Mouse (Mus musculus) urinary bladder, postnatal 25 days (tissue): ENCODE data around the gene Clpb.
A peak's percentile ranks its signal among the peaks of the same experiment; 100 is the strongest.

Experiments
- DNase-seq: peaks from one replicate; pipeline ENCODE4 v3.0.0; 2022; ENCODE audit warnings: low spot score

Clpb gene

DNA sequence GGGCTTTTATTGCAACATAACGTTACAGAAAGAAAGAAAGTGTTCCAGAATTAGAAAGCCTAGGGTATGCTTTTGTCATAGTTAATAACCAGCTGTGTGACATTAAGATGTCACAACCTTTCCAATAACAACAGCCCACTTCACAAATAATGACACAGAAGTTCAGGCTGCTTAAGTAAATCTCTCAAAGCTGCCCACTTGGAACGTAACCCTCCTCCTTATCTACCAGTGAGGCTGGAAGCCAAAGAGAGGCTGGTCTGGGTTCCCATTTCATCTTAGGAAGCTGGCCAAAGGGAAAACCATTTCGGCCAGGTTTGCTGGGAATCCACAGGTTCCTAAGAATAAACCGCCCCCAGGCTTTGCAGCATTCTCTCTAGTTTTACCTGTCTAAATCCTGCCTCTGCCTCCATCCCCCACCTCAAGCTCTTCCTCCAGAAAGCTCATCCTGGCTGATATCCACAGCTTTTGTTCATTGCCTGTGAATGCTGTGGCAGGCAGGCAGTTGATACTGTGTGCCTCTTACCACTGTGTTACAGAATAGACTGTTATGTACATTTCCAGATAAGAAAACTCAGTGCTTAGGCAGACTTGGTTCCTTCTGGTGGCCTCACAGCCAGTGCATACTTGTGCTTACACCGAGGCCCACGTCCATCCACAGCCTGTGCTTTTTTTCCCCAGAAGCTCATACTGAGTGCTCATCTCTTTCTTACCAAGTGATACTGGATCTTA is 12.8 kb downstream of the Clpb start:
- DNase-seq, result no peak

DNA sequence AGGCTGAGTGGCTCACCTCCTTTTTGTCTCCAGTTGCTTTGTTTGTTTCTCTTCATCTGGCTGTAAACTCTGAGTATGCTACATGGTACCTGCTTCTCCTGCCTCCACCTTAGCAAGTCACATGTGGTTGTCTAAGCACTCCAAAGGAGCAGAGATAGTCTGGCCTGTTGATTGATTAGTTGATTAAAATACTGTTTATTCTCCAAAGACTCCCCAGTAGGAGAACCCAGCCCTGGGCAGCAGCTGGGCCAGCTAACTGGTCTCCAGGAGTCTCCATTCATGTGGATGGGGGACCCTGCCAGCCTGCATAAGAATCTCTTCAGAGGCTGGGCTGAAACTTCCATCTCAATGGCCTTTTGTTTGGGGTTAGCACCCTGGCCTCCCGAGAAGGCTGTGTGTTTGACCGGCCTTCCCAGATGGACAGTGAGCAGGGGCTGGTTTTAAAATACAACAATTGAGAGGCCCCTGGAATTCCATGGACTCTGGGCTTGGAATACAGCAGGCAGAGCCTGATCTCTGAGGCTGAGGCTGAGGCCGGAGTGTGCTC is 13.4 kb downstream of the Clpb start:
- no peak for DNase-seq

DNA sequence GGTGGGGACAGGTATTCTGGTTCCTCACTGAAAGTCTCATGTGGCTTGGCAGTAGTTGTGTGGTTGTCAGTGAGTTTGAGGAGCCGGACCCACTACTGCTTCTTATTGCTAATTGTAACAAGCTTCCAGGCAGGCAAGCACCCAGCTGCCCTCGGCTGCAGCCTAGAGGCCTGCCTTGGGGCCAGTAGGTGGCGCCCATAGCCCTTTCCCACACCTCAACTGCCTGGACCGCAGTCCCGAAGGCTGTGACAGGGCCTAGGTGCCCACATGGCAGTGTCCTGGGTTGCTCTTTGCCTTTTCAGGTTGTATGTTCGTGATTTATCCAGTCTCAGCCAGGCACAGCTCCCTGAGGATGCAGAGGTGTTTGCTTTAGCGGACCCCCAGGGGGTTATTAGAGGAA is 16.2 kb downstream of the Clpb start:
- peak; percentile 69 for DNase-seq

DNA sequence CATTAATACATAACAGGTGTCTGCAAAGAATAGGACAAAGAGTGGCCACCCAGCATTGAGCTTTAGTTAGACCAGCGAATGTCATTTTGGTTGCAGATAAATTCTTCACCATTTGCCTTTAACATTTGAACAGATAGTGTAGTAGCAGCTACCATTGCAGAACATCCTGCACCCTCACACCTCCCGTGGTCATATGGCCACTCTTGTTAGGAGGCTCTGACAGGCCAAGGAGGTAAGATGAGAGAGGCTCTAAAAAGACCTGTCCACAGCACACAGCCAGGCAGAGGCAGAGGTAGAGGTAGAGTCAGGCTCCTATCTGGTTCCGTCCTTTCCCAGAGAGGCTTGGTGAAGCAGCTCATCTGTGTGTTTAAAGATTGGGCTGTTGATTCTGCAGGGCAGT is 17.5 kb downstream of the Clpb start:
- no peak for DNase-seq

DNA sequence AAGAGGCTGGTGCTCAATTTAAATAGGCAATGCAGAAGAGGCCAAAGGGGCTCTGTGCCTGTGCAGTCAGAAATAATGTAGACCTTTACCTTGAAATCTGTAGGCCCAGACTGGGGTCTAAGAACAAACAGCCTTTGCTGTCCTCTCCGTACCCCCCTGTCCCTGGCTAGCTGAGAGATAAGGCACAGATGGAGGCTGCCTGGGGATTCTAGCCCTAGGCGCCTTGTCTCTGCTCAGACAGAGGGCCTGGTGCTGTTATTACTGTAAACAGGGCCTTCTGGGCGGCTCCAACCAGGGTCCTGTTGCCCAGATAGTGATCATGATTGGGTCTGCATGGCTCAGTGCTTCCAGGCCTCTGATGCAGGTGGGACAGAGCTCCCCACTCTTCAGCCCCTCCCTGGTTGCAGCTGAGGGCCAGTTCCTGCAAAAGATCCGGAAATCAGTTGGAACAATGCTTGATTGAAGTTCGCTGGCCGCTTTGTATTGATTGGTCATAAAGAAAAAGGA is 18.2 kb downstream of the Clpb start:
- no peak for DNase-seq

DNA sequence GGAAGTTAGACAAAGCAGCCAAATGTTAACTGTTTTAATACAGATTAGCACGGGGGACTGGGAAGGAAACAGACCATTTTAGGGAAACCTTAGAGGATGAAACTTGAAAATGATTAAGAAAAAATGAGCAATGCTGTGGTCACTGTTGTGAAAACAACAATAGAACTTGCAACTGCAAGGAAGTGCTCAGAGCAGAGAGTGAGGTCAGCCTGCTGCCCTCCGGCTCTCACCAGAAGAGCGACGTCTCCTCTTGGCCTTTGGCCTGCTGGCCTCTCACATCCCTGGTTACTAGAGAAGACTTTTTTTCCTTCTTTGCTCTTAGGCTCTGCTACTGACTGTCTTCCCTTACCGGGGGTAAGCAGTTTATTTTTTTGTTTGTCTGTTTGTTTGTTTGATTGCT is 19.5 kb downstream of the Clpb start:
- no peak for DNase-seq

DNA sequence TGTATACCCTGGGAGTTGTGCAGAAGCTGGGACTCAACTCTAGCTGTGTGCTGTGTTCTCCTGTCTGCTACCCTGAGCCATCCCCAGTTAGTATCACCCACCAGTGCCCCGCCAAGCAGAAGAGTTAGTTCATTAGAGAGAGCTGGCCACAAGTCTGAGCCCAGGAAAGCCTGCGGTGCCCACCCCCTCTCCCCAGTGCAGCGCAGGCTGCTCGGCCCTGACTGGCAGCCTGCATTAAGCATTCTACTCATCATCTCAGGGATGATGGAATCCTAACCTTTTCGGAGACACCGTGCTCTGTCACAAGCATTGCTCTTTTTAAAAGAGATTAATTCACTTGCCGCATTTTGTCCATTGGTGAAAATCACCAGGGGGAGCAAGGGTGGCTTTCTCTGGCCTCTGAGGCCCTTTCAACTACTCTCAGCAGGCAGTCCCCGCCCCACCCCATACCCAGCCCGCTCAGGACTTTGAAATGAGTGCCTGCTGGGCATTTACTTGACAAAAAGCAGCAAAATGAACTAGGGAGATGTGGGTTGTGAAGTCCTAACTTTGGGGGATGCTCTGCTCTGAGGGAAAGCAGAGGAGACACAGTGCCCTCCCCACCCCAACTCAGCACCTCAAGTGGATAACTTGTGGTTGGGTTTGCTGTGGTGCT is 20.7 kb downstream of the Clpb start:
- no peak for DNase-seq

DNA sequence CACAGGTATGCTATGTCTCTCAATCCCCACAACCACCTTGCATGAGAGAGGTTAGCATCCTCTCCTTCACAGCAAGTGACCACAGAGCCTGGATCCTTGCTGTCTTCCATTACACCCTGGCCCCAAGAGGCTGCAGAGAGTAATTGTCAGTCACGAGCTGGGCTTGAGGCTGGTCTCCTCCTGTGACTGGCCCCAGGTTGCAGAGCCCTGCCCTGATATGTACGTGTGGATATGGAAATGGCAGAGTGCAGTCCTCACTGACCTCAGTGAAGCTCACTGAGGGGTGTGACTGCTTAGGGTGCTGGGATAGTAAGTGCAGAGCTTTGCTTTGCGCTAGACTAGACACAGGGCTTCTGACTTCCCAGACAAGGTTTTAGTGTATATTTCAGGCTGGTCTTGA is 21.2 kb downstream of the Clpb start:
- DNase-seq, result no peak

DNA sequence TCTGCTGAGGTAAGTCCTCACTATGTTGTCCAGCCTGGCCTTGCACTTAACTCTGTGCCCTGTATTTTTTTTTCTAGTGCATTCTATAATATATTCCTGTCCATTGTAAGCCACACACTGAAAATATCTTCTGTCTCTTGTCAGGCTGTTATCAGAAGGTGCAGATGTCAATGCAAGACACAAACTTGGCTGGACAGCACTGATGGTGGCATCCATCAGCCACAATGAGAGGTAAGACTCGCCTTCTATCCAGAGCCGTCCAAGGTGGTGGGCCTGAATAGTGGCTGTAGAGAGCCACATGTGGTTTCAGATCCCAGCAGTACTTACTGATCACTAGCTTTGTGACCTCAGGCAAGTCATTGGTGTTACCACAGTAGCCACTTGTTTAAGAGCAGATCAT is 23.7 kb downstream of the Clpb start:
- no peak for DNase-seq

DNA sequence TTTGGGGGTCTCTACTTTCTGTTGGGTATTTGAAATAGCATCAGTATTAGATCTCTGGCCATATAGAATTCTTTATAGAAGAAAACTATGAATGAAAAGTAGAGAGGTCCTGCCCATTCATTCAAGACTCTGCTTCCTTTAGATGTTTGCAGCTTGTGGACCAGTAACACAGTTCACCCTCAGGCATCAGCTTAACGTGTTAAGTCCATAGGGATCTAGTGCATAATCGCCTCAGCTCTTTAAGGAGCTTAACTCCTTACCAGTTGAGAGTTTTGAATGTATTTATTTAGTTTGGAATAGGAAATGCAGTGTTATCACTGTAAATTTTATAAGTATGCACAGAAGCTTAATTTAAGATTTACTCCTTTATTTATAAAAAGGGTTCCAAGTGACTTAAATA is 27.0 kb downstream of the Clpb start:
- DNase-seq, result no peak

DNA sequence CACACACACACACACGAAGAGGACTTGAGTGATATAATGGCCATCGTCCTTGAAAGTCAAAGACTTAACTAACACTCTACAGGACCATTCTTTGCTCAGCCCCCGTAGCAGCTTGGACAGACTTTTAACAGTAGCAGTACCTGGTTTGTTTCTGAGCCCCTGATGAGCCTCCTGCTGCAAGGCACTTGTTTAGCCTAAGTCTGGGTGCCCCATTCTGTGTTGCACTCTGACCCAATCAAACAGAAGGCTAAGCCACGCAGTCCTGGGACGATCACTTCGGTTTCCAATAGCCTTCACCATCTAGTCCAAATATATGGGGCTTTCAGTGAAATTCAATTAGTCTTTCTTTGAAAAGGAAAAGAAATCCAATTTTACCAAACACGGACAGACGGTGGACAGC is 28.4 kb downstream of the Clpb start:
- no peak for DNase-seq

DNA sequence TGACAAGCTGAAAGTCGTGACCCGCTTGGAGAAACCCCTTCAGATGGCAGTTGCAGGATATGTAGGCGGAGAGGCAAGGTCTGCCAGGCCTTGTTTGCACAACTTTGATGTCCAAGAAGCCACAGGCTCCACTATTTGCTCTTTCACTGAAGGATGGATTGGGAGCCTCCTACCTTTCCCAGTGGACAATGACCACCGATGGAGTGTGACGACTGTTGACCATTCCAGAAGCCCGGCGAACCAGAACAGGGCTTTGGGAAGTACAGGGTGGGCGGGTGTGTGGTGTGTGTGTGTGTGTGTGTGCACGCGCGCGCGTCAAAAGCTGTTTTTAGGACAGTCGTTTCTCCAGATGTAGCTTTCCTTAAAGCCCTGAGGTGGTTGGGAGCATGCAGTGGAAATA is 29.0 kb downstream of the Clpb start:
- DNase-seq, result no peak

DNA sequence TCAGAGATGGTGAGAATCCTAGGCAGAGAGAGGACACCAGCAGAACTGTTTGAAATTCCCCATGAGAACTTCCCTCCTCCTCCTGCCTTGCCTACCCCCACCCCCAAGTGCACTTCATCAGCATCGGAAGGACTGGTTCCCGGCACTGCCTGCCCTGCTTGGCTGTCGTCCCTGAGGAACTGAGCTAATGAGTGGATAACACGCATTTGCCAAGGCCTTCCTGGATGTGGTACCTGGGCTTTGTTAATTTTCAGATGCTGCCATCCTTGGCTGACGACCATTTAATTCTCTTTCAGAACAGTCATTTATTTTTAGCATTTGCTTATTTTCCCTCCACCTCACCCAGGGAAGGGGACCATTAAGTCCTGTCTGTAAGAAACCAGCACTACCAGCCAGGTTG is 32.0 kb downstream of the Clpb start:
- no peak for DNase-seq

DNA sequence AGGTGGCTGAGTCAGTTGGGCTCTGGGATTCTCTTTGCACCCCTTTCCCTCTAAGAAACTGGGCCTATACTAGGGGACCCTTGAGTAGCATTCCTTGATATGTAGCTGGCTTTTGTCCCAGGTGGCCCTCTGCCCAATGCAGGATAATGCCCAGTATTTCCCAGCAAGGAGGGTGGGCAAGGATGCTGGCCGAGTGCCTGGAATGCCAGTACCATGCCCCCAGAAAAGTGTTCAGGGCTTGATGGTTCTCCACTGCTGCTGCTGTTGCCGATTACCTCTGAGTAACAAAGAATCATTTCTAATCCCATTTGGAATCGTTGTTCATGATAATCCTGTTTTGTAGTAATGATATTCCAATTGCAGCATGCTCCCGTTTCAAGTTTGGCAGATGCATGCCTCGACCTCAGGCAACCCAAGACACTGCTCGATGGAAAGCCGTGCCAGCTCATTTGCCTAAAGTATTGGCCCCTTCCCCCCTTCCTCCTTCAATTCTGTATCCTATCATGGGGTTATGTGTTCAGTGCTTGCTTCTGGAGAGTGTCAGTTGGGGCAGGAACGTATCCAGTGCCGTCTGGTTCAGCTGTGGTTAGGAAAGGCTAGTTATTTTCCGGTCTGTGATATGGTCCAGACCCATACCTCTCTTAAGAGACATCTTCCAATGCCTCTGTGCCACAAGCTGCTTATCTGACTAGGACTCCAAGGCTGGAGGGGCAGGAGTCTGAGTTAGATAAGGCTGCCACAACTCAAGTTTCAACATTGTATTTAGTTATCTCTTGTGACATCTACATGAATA is 33.7 kb downstream of the Clpb start:
- DNase-seq, result no peak

DNA sequence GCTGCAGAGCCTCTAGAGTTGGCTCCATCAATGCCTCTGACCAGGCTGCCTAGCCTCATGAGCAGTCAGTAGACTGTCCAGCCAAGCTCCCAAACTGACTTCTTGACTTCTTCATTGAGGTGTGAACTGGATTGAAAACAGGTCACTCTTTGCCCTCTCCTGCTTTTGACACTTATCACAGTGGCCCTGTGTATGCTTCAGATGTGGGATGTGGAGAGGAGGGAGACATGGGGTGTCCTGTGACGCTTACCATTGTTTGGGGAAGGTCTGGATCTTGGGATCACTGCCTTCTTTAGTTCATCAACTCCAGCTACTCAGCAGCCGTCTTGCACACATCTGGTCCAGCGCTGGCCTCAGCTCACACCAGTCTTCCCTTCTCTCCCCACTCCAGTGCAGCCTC is 36.9 kb downstream of the Clpb start:
- DNase-seq, result no peak

DNA sequence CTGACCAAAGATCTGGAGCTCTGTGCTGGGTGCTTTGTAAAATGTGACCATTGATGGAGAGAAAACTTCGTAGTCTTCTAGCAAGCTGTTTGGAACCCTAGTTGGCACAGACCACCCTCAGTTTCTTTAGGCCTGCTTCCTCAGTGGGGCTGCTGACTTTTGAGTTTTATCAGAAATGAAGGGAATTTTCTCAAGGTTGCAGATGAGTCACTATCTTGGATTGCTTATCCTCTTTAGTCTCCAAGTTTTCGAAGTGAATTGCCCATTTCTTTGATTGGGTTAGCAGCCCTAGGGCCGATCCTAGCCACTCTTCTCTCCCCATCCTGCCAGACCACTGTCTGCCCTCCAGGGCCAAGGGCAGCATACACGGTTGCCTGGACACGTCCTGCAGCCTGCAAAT is 39.3 kb downstream of the Clpb start:
- DNase-seq, result no peak

DNA sequence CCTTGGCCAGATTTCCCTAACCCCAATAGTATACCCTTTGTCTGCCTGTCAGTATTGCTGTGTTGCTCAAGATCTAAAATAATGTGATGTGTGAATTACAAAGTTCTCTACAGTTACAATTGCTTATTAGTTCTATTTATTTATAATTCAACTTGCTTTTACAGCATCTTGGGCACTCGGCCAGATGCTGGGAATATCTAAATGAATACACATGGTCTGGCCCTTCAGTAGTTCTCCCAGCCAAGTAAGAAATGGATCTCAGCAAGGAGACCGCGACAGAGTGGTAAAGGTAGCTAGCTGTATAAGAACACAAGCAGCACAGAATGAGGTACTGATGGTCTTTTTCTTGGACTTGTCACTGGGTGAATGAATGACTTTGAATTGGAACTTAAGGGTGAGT is 46.2 kb downstream of the Clpb start:
- no peak for DNase-seq

DNA sequence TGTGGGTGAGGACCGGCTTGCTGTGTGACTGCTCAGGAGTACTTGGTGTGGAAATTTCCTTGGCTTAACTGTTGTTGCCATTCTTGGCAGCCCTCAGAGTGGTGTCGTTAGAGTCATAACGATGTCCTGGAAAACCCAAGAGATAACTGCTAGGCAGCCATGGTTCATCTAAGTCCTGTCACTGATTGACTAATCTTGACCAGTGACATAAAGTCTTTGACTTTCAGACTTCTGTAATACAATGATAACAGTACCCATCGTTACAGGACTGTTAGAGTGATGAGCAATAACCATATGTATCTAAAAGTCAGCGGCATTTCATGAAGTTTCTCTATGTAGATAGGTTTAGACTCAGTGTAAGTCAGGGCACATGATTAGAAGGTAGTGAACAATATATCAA is 46.8 kb downstream of the Clpb start:
- no peak for DNase-seq

DNA sequence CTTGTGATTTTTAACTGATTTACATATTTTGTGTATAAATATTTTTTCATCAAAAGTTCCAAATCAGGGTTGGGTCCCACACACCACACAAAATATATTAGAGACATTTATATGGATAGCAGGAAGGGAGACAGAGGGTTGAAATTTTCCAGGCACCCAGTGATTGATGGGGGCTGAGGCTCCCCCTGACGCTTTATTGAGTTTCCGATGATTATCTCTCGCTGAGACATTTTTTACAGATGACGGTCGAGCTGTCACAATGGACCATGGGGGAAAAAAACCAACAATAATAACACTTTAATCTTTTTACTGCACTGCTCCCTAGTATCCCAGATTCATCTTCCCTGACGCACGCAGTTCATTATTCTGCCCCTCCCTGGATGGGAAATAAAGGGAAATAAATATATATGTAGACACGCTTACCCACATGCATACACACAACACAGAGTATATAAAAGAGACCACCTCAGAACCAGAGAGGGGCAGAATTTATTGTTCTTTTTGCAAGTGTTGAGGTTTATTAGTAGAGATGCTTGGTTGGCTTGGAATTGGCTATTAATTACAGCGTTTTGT is 50.5 kb downstream of the Clpb start:
- DNase-seq, result no peak

DNA sequence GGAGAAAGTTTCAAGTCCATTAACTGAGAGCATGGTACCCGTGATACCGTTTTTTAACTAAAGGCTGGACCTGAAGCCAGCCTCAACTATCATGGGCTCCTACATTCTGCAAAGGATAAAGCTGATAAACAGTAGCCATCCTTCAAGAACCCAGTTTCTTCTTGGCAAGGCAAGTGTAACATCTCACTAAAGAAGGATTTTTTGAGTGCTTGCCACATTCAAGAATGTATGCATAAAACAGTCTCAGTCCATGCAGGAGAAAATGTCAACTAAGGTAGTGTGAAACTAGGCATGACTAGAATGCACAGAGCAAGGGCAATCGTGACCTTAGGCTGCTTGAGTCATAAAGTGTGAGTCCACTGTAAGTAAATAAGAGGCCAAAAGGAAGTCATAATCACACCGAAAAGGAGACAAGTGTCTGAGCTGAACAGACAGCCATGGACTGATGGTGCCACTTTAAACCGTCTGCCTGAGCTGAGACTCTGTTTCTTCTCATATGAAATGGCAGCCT is 51.7 kb downstream of the Clpb start:
- DNase-seq, result no peak

DNA sequence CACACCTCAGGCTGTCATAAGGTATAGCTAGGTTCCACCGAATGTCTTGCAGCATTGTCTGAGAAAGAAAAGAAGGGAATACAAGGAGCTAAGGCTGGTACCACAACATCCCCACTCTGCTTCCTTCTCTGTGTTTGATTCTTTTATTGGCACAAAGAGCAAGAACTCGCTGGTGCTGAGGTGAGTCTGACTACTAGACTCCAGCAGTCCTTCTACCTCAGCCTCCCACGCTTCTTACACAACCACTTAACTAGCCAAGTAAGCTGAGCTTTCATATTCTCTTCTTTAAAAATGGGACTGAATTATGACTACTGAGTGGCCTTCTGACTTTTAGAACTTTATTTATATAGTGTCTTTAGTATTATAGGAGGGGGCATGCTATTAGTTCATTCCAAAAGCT is 56.9 kb downstream of the Clpb start:
- DNase-seq, result no peak

DNA sequence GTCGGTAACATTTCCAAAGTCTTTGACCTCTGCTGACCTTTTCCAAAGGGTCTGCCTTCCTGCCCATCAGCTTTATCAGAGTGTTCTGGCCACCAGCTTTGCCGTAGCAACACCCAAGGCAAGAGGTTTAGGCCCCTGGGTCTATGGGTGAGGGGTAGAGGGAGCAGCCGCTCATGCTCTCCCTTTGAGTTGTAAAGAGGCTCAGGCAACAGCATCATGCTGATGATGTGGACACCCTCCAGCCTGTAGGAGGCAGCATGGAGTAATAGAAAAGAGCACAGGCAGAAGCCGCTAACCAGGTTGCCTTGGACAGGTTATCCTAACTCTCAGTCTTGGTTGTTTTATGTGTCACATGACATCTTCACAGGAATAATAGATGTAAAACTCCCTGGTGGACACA is 61.6 kb downstream of the Clpb start:
- DNase-seq, result no peak
